Mouse (Mus musculus) adrenal gland, postnatal 25 days (tissue): ENCODE measurements around the gene Cd2ap. TPM values are rescaled to one million over a fixed set of nuclear protein-coding genes. Genes with fewer than 3 reads are reported as not detected.
"Not testable (repeated sequence)": the region's sequence is repeated elsewhere in the genome, so short reads cannot be mapped to it uniquely, and the experiment has no call there.

Source experiments
- DNase-seq: peaks from one replicate; pipeline ENCODE4 v3.0.0; 2021; ENCODE audit warnings: mixed read lengths
- long read RNA-seq: library from polyadenylated mRNA; stranded (forward); transcript quantifications from one replicate; pipeline ENCODE4 v2.0.0, GENCODE M21; 2021
- total RNA-seq: library from RNA; stranded (reverse); gene quantifications from 2 replicates; pipeline ENCODE4 v1.2.3, GENCODE M21; 2021

Cd2ap gene
- total RNA-seq, result 65.4 and 79.9 TPM in 2 replicates
- long read RNA-seq, full-length matches to known transcripts, result 10 of 21 reads
- long read RNA-seq, partial matches to known transcripts, result 9 of 21 reads
- long read RNA-seq, other reads (novel, unspliced or antisense), result 2 of 21 reads

DNA sequence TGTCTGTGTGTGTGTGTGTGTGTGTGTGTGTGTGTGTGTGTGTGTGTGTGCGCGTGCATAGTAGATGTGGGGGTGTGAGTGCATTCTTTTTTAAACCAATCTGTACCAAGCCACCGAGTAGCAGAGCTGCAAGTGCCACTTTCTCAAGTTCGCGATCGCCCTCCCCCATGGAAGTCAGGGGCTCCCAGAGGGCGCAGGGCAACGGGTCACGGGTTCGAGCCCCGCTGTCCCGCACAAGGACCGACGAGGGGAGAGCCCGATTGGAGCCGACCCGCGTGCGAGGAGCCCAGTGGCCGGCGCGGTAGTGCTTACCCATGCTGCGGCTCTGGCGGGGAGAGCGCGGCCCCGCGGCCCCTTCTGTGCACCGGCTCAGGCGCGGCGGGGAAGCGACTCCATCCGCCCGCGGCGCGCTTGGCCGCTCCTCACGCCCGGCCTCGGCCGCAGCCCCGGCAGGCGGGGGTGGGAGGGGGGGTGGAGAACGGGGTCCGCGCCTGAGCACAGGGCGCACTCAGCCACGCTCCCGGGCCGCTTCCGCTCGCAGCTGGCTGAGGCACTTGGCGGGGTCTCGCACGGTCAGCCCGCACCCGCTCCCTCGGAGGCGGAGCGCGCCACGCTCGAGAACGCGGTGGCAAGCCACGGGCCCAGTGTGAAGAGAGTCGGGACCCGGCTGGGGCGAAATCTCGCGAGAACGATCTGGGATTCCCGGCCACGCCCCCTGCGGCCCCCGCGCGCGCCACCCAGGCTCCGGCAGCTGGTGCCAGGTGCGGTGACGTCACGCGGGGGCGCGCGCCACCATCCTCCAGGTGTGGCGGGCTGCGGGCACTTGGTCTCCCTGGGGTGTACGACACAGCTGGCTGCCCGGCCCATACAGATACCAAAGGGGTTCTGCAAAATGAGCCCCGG is at the start of gene Cd2ap:
Gene Cd2ap, minus strand, starts transcription at position 665 of the 903 bp plus-strand sequence.
- DNase-seq, result peak; percentile 98

DNA sequence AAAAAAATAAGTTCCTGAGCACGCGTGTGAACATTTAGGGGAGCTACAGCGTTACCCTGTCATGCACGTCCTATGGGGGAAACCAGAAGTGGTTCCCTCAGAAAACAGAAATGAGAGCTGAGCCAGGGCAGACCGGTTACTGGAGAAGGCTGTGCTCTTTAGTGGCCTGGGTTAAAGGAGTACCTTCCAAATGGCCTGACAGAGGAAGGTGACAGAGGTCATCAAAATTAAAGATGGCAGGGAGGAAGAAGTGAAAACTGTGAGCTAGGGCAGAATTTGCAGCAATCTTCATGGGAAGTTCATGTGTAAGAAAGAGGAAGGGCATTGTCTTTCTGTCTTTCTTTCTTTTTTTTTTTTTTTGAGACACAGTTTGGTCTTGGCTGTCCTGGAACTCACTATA is 48.3 kb upstream of the Cd2ap start:
- no peak for DNase-seq

DNA sequence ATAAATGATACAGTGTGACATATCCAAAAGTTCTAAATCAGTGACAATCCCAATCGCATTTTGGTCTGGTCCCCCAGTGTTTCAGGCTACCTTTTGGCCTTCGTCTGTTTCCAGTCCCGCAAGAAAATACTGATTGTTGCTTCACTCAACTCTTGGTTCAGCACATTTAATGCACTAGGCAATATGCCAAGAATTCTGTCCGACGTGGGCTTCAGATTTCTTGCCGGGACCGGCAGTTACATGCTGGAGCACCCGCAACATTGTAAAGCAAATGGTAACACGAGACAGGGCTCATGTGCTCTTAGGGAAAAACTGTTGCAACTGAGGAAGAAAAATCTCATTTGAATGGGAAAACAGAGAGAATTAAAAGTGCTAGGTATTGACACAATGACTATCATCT is 42.3 kb upstream of the Cd2ap start:
- no peak for DNase-seq

DNA sequence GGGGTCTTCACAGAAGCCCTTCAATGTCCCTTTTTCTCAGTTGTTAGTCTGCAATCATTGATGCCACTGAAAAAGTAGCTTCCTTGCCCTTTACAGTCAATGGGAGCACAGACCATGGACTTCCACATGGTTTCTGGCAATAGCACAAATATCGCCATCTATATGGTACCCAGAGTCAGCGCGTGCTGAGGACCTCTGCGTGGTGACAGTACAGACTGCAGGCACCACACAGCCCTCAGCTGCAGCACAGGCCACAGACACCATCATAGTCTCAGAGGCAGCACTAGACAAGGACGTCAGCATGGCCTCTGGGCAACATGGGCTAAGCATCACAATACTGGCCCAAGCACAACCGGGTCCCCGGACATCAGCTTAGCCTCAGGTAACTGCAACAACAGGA is 38.3 kb upstream of the Cd2ap start:
- no peak for DNase-seq

DNA sequence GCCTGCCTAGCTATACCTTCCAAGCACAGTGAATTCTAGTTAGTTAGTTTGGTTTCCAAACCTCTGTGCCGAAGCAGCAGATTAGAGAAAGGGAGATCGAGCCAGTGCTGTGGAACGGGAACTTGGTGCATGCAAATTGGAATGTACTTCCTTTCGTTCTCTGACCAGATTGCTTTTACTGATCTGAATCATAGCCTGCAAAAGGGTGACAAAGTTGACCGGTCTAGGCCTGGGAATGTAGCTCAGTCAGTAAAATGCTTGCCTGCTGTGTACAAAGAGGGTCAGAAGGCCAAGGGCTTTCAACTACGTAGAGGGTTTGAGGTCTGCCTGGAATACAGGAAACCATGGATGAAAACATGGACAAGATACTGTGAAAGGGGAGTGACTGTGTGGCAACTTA is 35.7 kb upstream of the Cd2ap start:
- DNase-seq, result no peak

DNA sequence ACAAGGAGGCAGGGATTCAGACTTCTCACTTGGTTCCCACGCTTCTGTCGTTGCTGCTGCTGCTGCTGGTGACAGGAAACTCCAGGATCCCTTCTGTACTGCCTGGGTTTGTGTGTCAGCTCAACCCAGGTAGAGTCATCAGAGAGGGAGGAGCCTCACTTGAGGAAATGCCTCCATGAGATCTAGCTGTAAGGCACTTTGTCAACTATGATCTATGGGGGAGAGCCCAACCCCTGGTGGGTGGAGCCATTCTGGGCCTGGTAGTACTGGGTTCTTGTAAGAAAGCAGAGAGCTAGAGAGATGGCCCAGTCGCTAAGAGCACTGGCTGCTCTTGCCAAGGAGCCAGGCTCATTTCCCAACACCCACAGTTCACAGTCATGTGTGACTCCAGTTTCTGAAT is 34.0 kb upstream of the Cd2ap start:
- DNase-seq, result no peak

DNA sequence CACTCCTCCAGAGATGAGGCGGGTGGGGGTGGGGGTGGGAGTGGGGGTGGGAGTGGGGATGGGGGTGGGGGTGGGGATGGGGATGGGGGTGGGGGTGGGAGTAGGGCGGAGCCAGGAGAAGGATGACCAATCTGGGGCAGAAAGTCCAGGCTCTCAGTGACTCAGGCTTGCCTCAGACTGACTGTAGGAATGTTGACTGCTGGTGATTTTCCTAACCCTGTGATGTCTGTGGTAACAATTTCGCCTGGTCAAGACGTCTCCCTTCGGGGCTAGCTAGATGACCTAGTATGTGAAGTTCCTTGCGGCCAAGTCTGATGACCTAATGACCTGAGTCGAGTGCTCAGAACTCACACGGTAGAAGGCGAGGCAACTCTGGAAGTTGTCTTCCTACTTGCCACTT is 32.9 kb upstream of the Cd2ap start:
- no peak for DNase-seq

DNA sequence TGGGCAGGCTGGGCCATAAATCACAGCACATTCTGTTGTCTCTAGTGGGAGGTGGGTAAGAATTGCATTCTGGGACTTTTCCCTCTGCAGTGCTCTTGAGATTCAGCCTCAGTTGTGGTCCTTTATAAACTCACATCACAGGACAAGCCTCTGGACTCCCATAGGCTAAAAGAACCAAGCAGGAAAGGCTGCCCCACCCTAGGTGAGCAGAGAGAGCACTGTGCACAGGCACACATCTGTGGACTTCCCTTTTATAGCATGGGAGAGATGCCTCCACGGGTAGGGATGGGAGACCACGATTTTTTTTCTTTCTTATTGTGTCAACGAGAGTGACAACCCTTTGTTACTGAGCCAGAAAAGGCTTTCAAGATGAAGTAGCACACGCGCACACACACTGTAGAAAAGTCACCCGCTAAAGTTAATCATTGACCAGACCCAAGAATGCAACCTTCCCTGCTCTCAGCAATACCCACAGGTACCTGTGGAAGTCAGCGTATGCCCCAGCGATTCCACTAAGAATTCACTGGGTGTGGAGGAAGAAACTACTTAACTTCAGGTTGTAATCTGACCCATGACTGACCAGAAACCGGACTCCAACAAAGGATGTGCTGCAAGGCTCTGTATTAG is 32.4 kb upstream of the Cd2ap start:
- no peak for DNase-seq

DNA sequence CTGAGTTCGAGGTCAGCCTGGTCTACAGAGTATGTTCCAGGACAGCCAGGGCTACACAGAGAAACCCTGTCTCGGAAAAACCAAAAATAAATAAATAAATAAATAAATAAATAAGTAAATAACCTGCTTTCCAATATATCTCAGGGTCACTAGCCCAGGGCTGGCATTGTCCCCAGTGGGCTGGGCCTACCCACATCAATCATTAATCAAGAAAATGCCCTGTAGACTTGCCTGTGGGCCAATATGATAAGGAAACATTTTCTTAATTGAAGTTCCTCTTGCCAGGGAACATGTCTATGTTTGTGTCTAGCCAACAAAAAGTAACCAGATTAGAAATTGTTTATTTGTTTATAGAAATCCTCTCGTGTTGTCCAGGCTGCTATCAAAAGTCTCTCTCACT is 31.7 kb upstream of the Cd2ap start:
- no peak for DNase-seq

DNA sequence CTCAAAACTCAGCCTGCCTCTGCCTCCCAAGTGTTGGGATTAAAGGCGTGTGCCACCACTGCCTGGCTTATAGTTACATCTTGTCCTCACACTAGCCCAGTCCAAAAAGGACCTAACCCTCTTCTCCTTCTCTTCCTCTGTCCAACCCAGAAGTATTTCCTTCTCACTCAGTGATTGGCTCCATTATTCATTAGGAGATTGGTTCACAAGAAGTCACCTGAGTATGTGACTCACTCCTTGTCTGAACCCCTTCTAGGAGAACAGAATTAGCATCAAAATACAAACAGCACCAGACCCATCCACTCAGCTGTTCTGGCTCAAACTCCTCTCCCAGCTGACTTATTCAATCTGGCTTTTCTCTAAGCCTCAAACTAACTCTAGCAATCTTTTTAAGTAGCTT is 30.0 kb upstream of the Cd2ap start:
- not testable (repeated sequence) for DNase-seq

DNA sequence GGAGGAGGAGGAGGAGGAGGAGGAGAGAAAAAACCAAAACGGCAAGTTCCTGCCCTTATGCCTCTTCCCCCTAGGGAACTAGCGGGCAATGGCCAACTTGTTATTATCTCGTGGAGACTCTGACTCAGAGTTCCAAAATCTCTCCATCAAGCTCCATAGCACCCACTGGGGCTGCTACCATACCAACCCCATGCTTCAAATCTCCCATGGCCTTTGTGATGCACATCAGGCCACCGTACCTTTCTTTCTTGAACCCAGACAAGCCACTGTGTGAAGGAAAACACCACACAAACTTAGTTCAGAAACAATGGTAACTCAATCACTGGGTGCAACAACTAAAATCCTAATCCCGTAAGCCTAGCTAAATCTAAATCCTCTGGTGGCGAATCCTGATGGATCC is 29.5 kb upstream of the Cd2ap start:
- DNase-seq, result no peak

DNA sequence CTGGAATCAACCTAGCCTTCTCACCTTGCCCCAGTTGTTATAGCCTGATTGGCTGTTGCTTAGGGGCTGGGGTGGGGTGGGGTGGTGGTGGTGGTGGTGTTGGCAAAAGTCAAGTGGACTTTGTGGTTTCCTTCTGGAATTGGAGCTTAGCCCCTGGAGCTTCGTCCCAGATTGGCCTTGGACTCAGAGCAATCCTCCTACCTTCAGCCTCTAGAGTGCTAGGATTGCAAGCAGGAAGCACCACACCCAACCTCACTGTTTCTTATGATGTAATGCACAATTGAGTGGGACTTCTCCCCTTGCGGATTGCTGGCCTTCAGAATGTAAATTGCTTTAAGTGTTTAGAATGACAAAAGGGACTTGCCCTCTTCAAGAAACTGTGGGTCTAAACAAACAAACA is 24.3 kb upstream of the Cd2ap start:
- no peak for DNase-seq

DNA sequence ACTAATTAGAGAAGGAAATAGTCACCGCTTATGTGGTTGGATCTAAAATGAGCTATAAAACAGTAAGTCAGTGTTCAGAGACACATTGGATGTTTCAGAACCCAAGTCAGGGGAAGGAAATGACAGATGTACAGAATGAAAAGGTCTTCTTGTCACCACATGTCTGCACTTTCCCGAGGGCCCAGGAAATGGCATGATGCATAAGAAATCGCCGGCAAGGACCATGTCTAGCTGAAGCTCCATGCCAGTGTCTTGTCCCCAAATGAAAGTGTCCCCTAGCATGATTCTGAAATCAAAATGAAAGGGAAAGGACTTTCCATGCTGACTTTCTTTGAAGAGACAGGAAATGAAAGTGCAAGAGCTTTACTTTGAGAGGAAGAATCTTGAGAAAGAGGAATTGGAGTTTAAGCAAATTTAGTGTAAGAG is 10.8 kb upstream of the Cd2ap start:
- DNase-seq, result no peak

DNA sequence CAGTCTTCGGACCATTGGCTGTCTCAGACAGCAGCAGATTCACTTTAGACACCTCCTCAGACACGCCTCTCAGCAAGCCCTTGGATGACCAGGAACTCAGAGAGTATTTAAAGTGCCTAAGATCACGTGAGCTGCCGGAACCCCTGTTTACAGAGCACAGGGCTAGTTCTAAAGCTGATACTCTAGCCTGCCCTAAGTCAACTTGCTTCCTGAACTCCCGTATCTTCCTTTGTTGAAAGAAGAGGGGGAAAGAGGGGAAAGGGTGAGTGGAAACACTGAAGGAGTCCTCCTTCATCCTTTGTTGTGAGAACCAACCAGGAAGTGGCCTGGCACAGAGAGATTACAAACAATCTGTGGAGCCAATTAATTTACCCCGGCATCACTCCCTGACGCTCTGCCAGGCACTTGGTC is 8.6 kb upstream of the Cd2ap start:
- no peak for DNase-seq

DNA sequence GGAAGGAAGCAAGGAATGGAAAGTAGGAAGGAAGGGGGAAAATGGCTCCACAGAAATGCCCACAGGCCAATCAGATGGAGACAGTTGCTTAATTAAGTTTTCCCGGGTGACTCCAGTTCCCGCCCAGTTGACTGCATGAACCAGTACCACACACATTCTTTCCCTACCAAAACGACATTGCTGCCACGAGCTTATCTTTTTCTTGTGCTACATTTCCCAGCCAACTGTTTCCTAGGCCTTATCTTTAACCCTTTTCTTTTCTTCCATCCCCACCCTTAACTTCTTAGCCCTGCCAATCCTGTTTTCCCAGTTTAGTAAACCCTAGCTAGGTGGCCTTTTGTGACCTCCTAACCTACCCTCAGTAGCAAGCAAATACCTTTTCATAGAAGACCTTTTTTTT is 7.9 kb upstream of the Cd2ap start:
- no peak for DNase-seq

DNA sequence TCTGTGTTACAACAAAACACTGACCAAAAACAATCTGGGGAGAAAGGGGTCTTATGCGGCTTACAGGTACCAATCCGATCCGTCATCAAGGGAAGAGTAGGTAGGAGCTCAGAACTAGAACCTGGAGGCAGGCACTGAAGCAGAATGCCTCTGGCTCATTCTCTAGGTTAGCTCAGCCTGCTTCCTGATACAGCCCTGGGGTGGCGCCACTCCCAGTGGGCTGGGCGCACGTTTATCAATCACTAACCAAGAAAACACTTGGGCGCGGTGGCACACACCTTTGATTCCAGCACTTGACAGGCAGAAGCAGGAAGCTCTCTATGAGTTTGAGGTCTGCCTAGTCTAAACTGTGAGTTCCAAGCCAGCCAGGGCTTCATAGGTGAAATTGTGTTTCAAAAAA is 7.3 kb upstream of the Cd2ap start:
- no peak for DNase-seq

DNA sequence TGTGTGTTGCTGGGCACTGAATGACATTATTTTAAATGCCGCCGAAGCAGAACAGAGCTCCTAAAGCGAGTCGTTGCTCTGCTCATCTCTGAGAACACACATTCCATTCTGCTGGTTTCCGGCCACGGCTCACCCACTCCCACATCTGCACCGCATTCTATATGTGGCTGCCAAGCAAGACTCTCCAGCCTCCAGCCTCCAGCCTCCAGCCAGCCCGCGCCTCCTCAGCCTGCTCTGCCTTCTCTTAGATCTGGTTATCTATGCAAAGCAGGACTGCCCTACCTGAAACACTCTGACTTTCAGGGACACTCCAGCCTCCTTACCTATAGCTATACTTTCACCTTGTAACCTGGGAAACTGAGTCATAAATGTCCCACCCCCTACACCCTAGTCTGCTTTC is 6.8 kb upstream of the Cd2ap start:
- no peak for DNase-seq

DNA sequence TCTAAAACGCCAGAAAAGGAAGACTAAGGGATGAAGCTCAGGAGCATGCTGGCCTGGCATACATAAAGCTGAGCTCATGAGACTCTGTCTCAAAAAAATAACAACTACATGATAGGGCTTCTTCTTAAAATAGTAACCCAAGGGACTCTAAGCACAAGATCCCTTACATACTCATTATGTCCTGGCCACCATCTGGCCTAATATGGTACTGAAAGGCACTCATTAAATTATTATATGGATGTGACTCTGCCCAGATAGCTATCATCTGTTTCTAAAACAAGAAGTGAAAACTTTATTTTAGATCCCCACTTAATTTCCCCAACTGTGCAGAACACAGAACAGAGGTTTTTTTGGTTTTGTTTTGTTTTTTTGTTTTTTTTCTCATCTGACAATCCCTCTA is 6.4 kb upstream of the Cd2ap start:
- no peak for DNase-seq

DNA sequence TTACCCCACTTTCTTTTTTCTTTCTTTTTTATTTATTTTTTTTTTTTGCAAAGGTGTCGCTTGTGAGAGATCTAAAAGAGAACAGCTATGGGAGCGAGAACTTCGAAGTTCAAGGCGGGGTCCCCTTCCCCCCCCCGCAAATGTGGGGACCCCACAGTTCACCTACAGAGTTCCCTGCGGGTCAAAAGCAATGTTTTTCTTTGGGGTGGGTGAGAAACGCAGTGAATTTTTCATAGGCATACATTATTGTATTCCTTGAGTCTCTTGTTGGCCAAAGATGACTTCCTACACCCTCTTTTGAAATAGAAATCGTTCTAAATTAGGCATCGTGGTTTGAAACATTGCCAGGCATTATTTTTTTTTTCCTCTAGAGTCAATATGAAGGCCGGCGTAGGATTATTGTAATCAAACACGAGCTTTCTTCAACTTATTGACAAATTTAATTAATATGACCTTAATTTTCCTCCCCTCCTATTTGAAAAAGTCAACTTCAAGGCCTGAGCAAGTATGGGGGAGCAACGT is 500 bp upstream of the Cd2ap start:
- no peak for DNase-seq

DNA sequence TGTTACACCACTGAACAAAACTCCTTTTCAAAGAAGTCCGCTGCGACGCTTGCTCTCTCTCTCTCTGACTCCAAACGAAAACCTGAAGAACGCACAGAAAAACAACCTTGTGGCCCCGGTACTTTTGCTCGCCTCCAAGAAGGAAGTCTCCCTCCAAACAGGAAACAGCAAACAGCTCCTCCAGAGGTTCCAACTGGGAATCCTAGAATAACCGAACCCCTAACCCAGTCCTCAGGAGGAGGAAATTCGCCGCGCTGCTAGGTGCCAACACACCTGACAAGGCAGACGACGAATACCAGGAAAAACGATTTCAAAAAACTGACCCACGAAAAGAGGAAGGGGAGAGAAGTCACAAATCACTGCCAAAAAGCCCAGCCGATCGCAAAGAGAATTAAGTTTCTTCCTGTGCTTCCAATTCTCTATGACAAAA is 879 bp downstream of the Cd2ap start:
- peak; percentile 8 for DNase-seq

DNA sequence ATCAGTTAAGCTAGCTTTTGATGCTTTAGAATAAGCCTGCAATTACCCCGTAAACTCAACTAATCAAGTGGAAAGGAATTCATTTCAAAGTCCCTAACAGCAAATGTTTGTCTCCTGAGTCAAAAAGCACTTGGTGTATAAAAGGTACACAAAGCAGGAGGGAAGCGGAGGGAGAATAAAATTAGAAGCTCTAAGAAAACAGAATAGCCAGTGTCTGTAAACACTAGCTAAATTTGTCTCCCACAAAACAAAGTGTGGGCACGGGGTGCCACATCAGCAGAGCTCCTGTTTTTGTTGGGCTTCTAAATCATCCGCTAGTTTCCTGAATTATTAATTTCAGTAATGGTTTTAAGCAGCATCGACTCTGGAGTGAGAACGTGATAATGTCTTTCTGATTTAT is 1.4 kb downstream of the Cd2ap start:
- DNase-seq, result no peak

DNA sequence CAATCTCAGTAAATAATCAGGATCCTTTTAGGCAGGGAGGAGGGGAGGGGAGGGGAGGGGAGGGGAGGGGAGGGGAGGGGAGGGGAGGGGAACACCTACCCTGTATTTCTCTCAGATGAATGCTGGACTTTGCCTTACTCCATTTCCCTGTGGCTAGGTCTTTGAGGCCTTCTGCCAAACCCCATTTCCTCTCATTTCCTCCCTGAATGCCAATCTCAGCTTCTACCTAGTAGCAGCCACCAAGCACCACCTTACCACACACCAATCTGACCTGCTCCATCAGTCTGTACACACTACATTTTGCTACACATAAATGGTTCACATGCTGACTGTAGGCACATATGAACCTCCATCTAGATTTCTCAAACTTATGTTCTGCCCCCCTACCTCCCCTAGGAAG is 6.0 kb downstream of the Cd2ap start:
- no peak for DNase-seq

DNA sequence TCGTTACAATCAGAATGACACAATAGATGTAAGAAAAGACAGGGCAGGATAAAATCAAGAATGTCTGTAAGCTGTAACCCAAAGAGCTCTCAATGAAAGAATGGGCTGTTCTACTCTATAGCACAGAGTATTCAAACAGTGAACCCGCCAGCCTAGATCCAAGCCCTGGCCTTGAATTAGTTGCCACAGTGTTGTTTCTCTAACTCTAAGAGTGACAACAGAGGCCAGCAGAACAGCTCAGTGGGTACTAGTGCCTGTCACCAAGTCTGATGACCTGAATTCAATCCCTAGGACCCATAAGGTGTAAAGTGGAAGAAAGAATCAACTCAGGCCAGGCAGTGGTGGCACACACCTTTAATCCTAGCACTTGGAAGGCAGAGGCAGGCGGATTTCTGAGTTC is 13.3 kb downstream of the Cd2ap start:
- no peak for DNase-seq

DNA sequence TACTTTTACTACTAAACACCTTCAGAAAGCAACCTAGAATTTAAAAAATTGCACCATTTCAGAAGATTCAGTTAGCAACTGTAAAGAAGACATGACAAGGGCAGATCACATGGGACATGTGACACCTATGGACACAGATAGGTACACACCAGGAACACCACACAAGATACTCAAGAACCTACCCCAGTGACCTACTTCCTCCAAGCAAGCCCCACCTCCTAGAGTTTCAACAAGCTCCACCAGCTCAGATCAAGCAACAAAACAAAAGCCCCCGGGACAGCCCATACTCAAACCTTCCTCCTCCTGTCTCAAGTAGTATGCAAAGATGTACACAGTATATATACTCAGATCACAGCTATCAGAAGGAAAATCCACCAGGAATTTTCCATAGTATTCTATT is 16.1 kb downstream of the Cd2ap start:
- DNase-seq, result no peak
